Mouse (Mus musculus): Measurements from ENCODE around the gene Zmym2.

Zmym2 gene

GRCm38 (mm10) chr14:56918532-56918931 lies 32.1 kb downstream of the Zmym2 start:
- DNase-seq (ENCODE audit: low spot score): no peak

GRCm38 (mm10) chr14:56935481-56935880 lies 49.0 kb downstream of the Zmym2 start:
- DNase-seq (ENCODE audit: low spot score): no peak

GRCm38 (mm10) chr14:56939903-56940302 lies 53.5 kb downstream of the Zmym2 start:
- DNase-seq (ENCODE audit: low spot score): no peak

- no peak for DNase-seq (ENCODE audit: low spot score)
These were observed 66.5 kb downstream of the Zmym2 start for GRCm38 (mm10) chr14:56952928-56953327.

- no peak for DNase-seq (ENCODE audit: low spot score)
These were observed 67.9 kb downstream of the Zmym2 start for GRCm38 (mm10) chr14:56954393-56954792.

- DNase-seq (ENCODE audit: low spot score): no peak
These were observed 77.7 kb downstream of the Zmym2 start for GRCm38 (mm10) chr14:56963969-56964734.

- no peak for DNase-seq (ENCODE audit: low spot score)
These were observed 83.2 kb downstream of the Zmym2 start for GRCm38 (mm10) chr14:56969653-56970052.

GRCm38 (mm10) chr14:56970160-56970559 lies 83.7 kb downstream of the Zmym2 start:
- no peak for DNase-seq (ENCODE audit: low spot score)

GRCm38 (mm10) chr14:56978045-56978655 lies 91.7 kb downstream of the Zmym2 start:
- DNase-seq (ENCODE audit: low spot score): no peak

- DNase-seq (ENCODE audit: low spot score): no peak
These were observed 102.2 kb downstream of the Zmym2 start for GRCm38 (mm10) chr14:56988621-56989020.

All from ovary, postnatal 36 days (tissue).